Mouse (Mus musculus) heart, postnatal 0 days (tissue): ENCODE measurements around the gene Hoxd4.

Source experiments
- CTCF ChIP-seq: IDR thresholded peaks from 2 replicates; pipeline ENCODE4 v1.5.1; 2016; ENCODE audit warnings: antibody characterized with exemption, control low read depth, low read depth
- EP300 ChIP-seq: IDR thresholded peaks from 2 replicates; pipeline ENCODE4 v1.6.1; 2016; ENCODE audit warnings: antibody characterized with exemption, low read depth

GRCm38 (mm10) chr2:74676376-74677052 is 35.2 kb upstream of the Hoxd4 start:
- no peak for TF ChIP-seq CTCF
- TF ChIP-seq EP300 = no peak
